Mouse (Mus musculus) small intestine, adult 2 months (tissue): ENCODE data around the gene Gm17651.

Experiments used
- CTCF ChIP-seq: fragments of 200-500 bp; IDR thresholded peaks from 2 replicates; pipeline ENCODE4 v1.5.1; 2012; ENCODE audit warnings: low read depth, mild to moderate bottlenecking, control low read depth, inconsistent platforms, low read length, moderate library complexity, mixed read lengths; ENCODE audit not compliant: insufficient replicate concordance, insufficient read length; ENCODE audit errors: extremely low read depth
- POLR2A ChIP-seq: fragments of 200-500 bp; IDR thresholded peaks from 2 replicates; pipeline ENCODE4 v1.6.1; 2012; ENCODE audit warnings: low read depth, mild to moderate bottlenecking, control low read depth, inconsistent platforms, low read length, moderate library complexity

GRCm38 (mm10) chr3:97667093-97667675 is 7.3 kb downstream of the Gm17651 start:
- TF ChIP-seq CTCF = no peak
- no peak for TF ChIP-seq POLR2A
